Mouse (Mus musculus): ENCODE measurements around the gene Map3k5.
A peak's percentile ranks its signal among the peaks of the same experiment; 100 is the strongest.

The Map3k5 gene

DNA sequence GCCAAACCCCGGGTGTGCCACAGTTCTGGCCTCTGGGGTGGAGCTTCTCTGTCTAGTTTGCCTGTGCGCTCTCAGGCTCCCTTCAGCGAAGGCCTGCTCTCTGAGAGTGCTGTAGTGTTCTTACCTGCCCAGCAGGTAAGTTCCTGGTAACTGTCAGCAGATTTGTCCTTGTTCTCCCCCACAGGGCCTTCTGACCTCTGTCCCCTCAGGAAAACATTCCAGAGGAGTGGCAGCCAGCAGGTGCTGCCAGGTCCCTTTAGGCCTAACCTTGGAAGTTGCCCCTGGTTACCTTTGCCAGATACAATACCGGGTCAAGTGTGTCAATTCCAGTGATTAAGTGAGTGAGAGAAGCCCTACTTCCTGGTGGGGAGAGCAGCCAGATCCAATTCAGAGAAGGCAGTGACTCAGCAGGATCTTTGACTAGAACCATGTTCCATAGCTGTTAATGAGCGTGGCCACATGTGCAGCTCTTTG, 252.6 kb downstream of the Map3k5 start:
- DNase-seq (ENCODE audit: low read depth, low spot score) = peak; percentile 31

DNA sequence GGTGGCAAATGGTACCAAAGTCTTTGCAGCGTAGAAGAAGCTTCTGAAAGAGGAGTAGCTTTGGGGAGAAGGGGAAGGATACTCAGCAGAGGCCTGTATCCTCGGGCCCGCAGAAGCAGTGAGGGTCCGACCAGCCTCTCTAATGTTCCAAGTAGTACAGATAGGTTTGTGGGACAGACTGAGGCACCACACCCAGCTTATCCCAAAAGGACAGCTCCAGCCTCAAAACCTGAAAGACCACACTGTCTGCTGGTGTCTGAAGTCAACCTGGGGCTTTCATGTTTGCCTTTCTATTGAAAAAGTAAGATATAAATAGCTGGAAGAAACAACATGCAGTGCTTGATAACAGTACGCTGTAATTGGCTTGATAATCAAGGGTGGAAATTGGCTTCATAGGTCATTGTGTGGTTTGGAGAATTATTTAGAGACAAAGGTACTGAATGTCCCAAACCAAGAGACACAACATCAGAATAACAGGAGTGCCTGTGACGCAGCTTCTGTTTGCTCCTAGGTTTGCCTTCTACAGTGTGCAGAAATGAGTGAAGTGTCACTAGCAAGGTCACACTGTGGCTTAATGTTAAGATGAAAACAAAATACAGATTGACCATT, 256.0 kb downstream of the Map3k5 start:
- no peak for DNase-seq (ENCODE audit: low read depth, low spot score)

All from forelimb bud, embryonic 11.5 days (tissue).